Mouse (Mus musculus): ENCODE results near the gene Ryr1. TPM values are rescaled to one million over a fixed set of nuclear protein-coding genes. Genes with fewer than 3 reads are reported as not detected.

The Ryr1 gene
- polyA plus RNA-seq, 1 experiment from 2014 or later: 10.2 TPM

MicroRNAs within 50 kb of the gene (microRNA counts, 519-probe panel; counts per million panel counts)
- 177 counts per million, percentile 53 among the panel's probes with 10 or more counts for microRNA mmu-miR-1963

Small RNA genes lying within 50 kb of the gene (microRNA-seq; reads per million reads assigned to microRNA genes)
- gene Gm44408 (not detected), gene Mir1963 (not detected)

Other genes starting within 250 kb of the Ryr1 start
- gene Capn12, start 243.8 kb downstream of the Ryr1 start, polyA plus RNA-seq (2015; fragmentation: Nextera tagmentation; extraction: Ambion mirVana): 0.21 and 0.30 TPM in 2 replicates
- gene Actn4, start 162.8 kb downstream of the Ryr1 start, polyA plus RNA-seq (2015; fragmentation: Nextera tagmentation; extraction: Ambion mirVana): 114 and 136 TPM in 2 replicates
- gene Eif3k, start 143.3 kb downstream of the Ryr1 start, polyA plus RNA-seq (2015; fragmentation: Nextera tagmentation; extraction: Ambion mirVana): 351 and 356 TPM in 2 replicates
- gene Map4k1, start 143.1 kb downstream of the Ryr1 start, polyA plus RNA-seq (2015; fragmentation: Nextera tagmentation; extraction: Ambion mirVana): 4.3 and 4.4 TPM in 2 replicates
- 0.48 and 0.57 TPM in 2 replicates for gene Rasgrp4, start 9.7 kb upstream of the Ryr1 start, polyA plus RNA-seq (2015; fragmentation: Nextera tagmentation; extraction: Ambion mirVana)
- 14.1 and 15.9 TPM in 2 replicates for gene Fam98c, start 31.1 kb upstream of the Ryr1 start, polyA plus RNA-seq (2015; fragmentation: Nextera tagmentation; extraction: Ambion mirVana)
- gene Ggn, start 45.0 kb upstream of the Ryr1 start, polyA plus RNA-seq (2015; fragmentation: Nextera tagmentation; extraction: Ambion mirVana): 0.38 and 0.65 TPM in 2 replicates
- 5.6 and 6.5 TPM in 2 replicates for gene Spred3, start 45.2 kb upstream of the Ryr1 start, polyA plus RNA-seq (2015; fragmentation: Nextera tagmentation; extraction: Ambion mirVana)
- gene Psmd8, start 55.5 kb upstream of the Ryr1 start, polyA plus RNA-seq (2015; fragmentation: Nextera tagmentation; extraction: Ambion mirVana): 292 and 296 TPM in 2 replicates
- gene Catsperg1, start 88.9 kb upstream of the Ryr1 start, polyA plus RNA-seq (2015; fragmentation: Nextera tagmentation; extraction: Ambion mirVana): 1.1 and 1.2 TPM in 2 replicates
- 0.27 and 0.44 TPM in 2 replicates for gene Kcnk6, start 107.3 kb upstream of the Ryr1 start, polyA plus RNA-seq (2015; fragmentation: Nextera tagmentation; extraction: Ambion mirVana)
- 73.4 and 75.5 TPM in 2 replicates for gene Yif1b, start 113.2 kb upstream of the Ryr1 start, polyA plus RNA-seq (2015; fragmentation: Nextera tagmentation; extraction: Ambion mirVana)
- gene 2200002D01Rik, start 123.3 kb upstream of the Ryr1 start, polyA plus RNA-seq (2015; fragmentation: Nextera tagmentation; extraction: Ambion mirVana): 1.2 and 1.5 TPM in 2 replicates
- 30.1 and 41.3 TPM in 2 replicates for gene Spint2, start 156.7 kb upstream of the Ryr1 start, polyA plus RNA-seq (2015; fragmentation: Nextera tagmentation; extraction: Ambion mirVana)
- 14.9 and 17.2 TPM in 2 replicates for gene Ppp1r14a, start 164.1 kb upstream of the Ryr1 start, polyA plus RNA-seq (2015; fragmentation: Nextera tagmentation; extraction: Ambion mirVana)
- gene Dpf1, start 178.8 kb upstream of the Ryr1 start, polyA plus RNA-seq (2015; fragmentation: Nextera tagmentation; extraction: Ambion mirVana): 165 and 182 TPM in 2 replicates